Mouse (Mus musculus) thymus, adult 2 months (tissue): Measurements from ENCODE around the gene Igsf9.

Experiments used
- CTCF ChIP-seq: fragments of 200-500 bp; IDR thresholded peaks from 2 replicates; pipeline ENCODE4 v1.5.1; 2012; ENCODE audit warnings: mild to moderate bottlenecking, control low read depth, low read length, moderate library complexity, borderline replicate concordance; ENCODE audit not compliant: control insufficient read depth, poor library complexity, insufficient read depth; ENCODE audit errors: extremely low read depth
- POLR2A ChIP-seq: fragments of 200-500 bp; IDR thresholded peaks from 2 replicates; pipeline ENCODE4 v1.6.1; 2012; ENCODE audit warnings: mild to moderate bottlenecking, low read length, control low read depth, moderate library complexity; ENCODE audit not compliant: control insufficient read depth, poor library complexity, insufficient read depth; ENCODE audit errors: extremely low read depth

DNA sequence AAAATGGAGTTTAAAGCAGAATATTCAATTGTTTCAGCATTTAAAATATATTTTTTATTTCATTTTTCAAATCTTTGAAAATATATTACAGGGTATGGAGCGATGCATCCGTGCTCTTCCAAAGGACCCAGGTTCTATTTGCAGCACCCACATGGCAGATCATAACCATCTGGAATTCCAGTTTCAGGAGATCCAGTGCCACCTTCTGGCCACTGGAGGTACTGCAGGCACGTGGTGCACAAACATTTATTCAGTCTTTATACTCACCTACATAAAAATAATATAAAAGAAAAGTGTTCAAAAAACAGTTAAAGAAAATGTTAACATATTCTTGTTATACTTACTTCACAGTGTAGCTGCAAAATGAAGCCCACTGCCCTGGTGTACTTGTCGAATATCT lies 36.4 kb downstream of the Igsf9 start:
- TF ChIP-seq CTCF (no peak), POLR2A (no peak)
